In genomic region chr3:122788314-122788713, GRCm38 (mm10) we compare ENCODE assay signal across 11 mouse cellular contexts. TPM values are rescaled to one million over a fixed set of nuclear protein-coding genes. Genes with fewer than 3 reads are reported as not detected.
DNase-seq lines count a peak whose midpoint lies in the region; ATAC-seq and TF ChIP-seq lines count a peak whose summit lies in the region.
"Had no signal": no experiment of that assay in that cellular context is flagged by ENCODE, and none has a peak within 500 bp of the region (broad histone marks: within the 10 kb centered on the region; RNA-seq: fewer than 3 reads in every experiment).

No protein-coding gene starts in this region.

- H3K9ac ChIP-seq in forebrain, postnatal 0 days = no peak overlapping the region
- no peak overlapping the region for H3K9ac ChIP-seq in lung, postnatal 0 days (replicated peaks; ENCODE audit: low read depth)

- 58% methylated on average over 9 of the region's 9 CpGs for WGBS in forebrain, postnatal 0 days
- 93% methylated on average over 9 of the region's 9 CpGs for WGBS in lung, postnatal 0 days
- WGBS in lung, adult 2 months = 85% methylated on average over 9 of the region's 9 CpGs

- ATAC-seq in forebrain, postnatal 0 days = peak; percentile 88
- ATAC-seq in lung, postnatal 0 days = no peak

- H3K4me3 ChIP-seq in forebrain, postnatal 0 days (ENCODE audit: low read depth, low read length) = no peak overlapping the region
- H3K4me3 ChIP-seq in lung, postnatal 0 days (ENCODE audit: low read depth, low read length) = no peak overlapping the region
- H3K4me3 ChIP-seq in lung, adult 2 months (replicated peaks; ENCODE audit: extremely low read depth, low read depth, low read length) = no peak overlapping the region

- H3K27ac ChIP-seq in forebrain, postnatal 0 days (ENCODE audit: low read depth, low read length) = peak overlapping the region; percentile 68
- no peak overlapping the region for H3K27ac ChIP-seq in lung, postnatal 0 days (ENCODE audit: low read length)

- no peak for TF ChIP-seq EP300 in lung, postnatal 0 days (IDR thresholded peaks at IDR 0.05)

- no peak for TF ChIP-seq POLR2A in lung, adult 2 months (IDR thresholded peaks at IDR 0.05; ENCODE audit: borderline replicate concordance, extremely low read depth, low read depth, low read length)

- H3K4me2 ChIP-seq in forebrain, postnatal 0 days (ENCODE audit: low read depth) = no peak overlapping the region
- H3K4me2 ChIP-seq in lung, postnatal 0 days (replicated peaks; ENCODE audit: low read depth, low read length) = no peak overlapping the region

- H3K4me1 ChIP-seq in forebrain, postnatal 0 days (ENCODE audit: insufficient read depth) = no peaks in the 10 kb centered on the region
- H3K4me1 ChIP-seq in lung, postnatal 0 days (ENCODE audit: insufficient read depth, low read depth, low read length) = no peaks in the 10 kb centered on the region
- H3K4me1 ChIP-seq in lung, adult 2 months (ENCODE audit: control insufficient read depth, insufficient read depth, low read length) = no peaks in the 10 kb centered on the region

- no peaks in the 10 kb centered on the region for H3K9me3 ChIP-seq in forebrain, postnatal 0 days (ENCODE audit: low read length)
- no peaks in the 10 kb centered on the region for H3K9me3 ChIP-seq in lung, postnatal 0 days (ENCODE audit: low read length)

- no peak for TF ChIP-seq CTCF in forebrain, postnatal 0 days (IDR thresholded peaks at IDR 0.05; ENCODE audit: low read depth)
- TF ChIP-seq CTCF in lung, postnatal 0 days (IDR thresholded peaks at IDR 0.05) = no peak
- no peak for TF ChIP-seq CTCF in lung, adult 2 months (IDR thresholded peaks at IDR 0.05; ENCODE audit: insufficient read depth, low read length)

- H3K36me3 ChIP-seq in forebrain, postnatal 0 days (ENCODE audit: insufficient read depth) = no peaks in the 10 kb centered on the region
- no peaks in the 10 kb centered on the region for H3K36me3 ChIP-seq in lung, postnatal 0 days (ENCODE audit: insufficient read depth, low read length)

- H3K27me3 ChIP-seq in forebrain, postnatal 0 days (ENCODE audit: insufficient read depth, low read length) = no peaks in the 10 kb centered on the region
- no peaks in the 10 kb centered on the region for H3K27me3 ChIP-seq in lung, postnatal 0 days (replicated peaks; ENCODE audit: insufficient read depth, low read length)
- H3K27me3 ChIP-seq: CH12.LX had no signal

- DNase-seq in left cerebral cortex, adult 18-20 months (ENCODE audit: low spot score in 2 of 2) = peak; percentile 59 to 79
- DNase-seq in left cerebral cortex, adult 11 months (ENCODE audit: low spot score) = no peak
- DNase-seq in forebrain, postnatal 0 days = peak; percentile 81
- DNase-seq in layer of hippocampus, postnatal 36 days = peak; percentile 58 to 67
- DNase-seq in right cerebral cortex, postnatal 36 days (ENCODE audit: low spot score in 2 of 2) = peak; percentile 56 to 74
- no peak for DNase-seq in lung, postnatal 0 days (ENCODE audit: low spot score)
- no peak for DNase-seq in lung, adult 2 months
- no peak for DNase-seq in urinary bladder, postnatal 25 days (ENCODE audit: low spot score)
- DNase-seq: heart, postnatal 36 days; thymus, adult 18-20 months had no signal

RNA-seq across cellular contexts. Expression of gene Pde5a, which starts 59.6 kb away (rescaled TPM):
- total RNA-seq in left cerebral cortex, adult 18-20 months (2021) = 10 to 100 TPM; 19.8 to 23.8 TPM
- total RNA-seq in forebrain, postnatal 0 days (2014; rRNA removed) = 8.7 and 12.5 TPM in 2 replicates
- 0.92 and 1.4 TPM in 2 replicates for polyA plus RNA-seq in forebrain, postnatal 0 days (2015; fragmentation: Nextera tagmentation; extraction: Ambion mirVana)
- total RNA-seq in layer of hippocampus, postnatal 36 days (2021) = 1 to 10 TPM; 9.1 to 9.6 TPM
- 16.6 and 22.7 TPM in 2 replicates for polyA plus RNA-seq in lung, postnatal 0 days (2015; fragmentation: Nextera tagmentation; extraction: Ambion mirVana)
- 24.4 and 35.5 TPM in 2 replicates for polyA plus RNA-seq in lung, adult 2 months (2012; rRNA removed)

Comparison
In these comparisons a context has a peak if more than half of its experiments do, and no peak if none do; other contexts are left out.
1. DNase-seq: peak in left cerebral cortex, adult 18-20 months (2 of 2), forebrain, postnatal 0 days (single experiment), layer of hippocampus, postnatal 36 days (2 of 2) and right cerebral cortex, postnatal 36 days (2 of 2); none in left cerebral cortex, adult 11 months (single experiment), lung, postnatal 0 days (single experiment), lung, adult 2 months (single experiment) and urinary bladder, postnatal 25 days (single experiment).